Mouse (Mus musculus) layer of hippocampus, adult 2 months (tissue): ENCODE measurements around the gene Sntg2. TPM values are rescaled to one million over a fixed set of nuclear protein-coding genes. Genes with fewer than 3 reads are reported as not detected.

Experiments
- DNase-seq, 2 experiments: peaks; one replicate each; pipeline ENCODE4 v3.0.0; 2022; ENCODE audit warnings: low spot score in 2 of 2
- H3K27ac ChIP-seq: fragments of 200-600 bp; 2 replicates; pipeline ENCODE4 v1.8.1; 2022
- H3K4me3 ChIP-seq: fragments of 200-600 bp; 2 replicates; pipeline ENCODE4 v1.8.1; 2022; ENCODE audit warnings: mild to moderate bottlenecking
- CTCF ChIP-seq: fragments of 200-600 bp; conservative IDR thresholded peaks from 2 replicates; pipeline ENCODE4 v1.8.1; 2022; ENCODE audit warnings: antibody characterized with exemption, mild to moderate bottlenecking, moderate library complexity
- total RNA-seq, 2 experiments: library from RNA; stranded (reverse); gene quantifications; 2 replicates each; pipeline ENCODE4 v1.2.3; 2021

Sntg2 gene
- total RNA-seq, 2 experiments from 2014 or later: 5.0 to 5.8 TPM

DNA sequence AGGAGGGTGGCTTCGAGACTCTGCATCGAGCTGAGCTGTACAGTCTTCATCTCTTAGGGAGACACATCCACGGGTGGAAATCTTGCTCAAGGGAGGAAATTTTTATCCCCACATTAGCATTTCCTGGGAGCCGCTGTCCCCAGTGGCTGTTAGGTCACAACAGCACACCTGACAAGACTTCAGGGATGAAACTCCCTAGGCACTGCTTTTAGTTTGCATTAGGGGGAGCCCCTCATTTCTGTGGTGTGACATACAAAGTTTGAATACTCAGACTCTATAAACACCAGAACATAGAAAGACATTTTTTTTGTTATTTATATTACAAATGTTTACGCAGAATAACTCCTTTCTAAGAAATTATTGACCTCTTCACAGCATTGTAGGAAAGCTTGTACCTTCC lies 208.6 kb downstream of the Sntg2 start:
- no peak for TF ChIP-seq CTCF
- Histone ChIP-seq H3K4me3 (no peak overlapping the region), H3K27ac (no peak overlapping the region)
- DNase-seq: no peak

DNA sequence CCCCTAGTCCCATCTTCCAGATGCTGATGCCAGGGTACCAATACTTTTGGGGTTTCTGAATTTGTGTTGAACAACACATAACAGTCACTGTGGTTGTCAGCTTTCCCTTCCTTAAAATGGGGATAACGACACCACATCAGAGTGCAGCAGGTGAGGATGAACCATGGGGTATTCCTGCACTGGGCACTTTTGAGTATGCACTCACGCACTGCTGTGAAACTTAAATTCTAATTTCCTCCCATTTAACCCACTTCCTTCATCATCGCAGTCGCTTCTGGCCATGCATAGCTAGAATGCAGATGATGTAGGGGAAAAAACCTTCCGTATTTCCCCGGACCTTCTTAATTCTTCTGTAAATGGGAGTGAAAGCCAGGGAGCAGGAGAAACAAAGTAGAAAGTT lies 209.2 kb downstream of the Sntg2 start:
- TF ChIP-seq CTCF: no peak
- no peak overlapping the region for H3K27ac ChIP-seq
- H3K4me3 ChIP-seq: no peak overlapping the region
- DNase-seq: no peak

DNA sequence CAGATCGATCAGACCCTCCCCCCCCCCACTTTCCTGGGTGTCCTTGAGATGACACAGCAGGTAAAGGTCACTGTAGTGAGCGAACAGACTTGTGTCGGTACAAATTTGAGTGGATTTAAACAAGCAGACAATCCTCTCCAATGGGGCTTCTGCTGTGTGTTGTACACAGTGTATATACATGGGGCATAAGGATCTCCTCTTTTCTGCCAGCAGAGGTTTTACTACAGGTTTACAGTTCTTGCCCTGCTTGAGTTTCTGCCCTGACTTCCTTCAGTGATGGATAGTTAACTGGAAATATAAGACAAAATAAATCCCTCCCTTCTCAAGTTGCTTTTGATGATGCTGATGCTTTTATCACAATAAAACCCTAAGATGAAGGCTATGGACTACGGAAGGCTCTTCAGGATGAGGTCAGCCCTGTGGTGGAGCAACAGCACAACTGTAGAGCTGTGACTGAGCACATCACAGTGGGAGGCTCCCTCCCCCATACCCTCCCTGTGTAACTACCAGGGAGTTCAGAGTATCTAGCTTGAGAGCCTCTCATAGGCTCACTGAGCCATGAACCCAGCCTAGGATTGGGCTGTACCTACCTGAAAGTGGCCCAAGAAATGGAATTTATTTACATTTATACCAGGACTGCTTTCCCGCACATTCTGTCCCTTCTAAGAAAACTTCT lies 211.3 kb downstream of the Sntg2 start:
- no peak overlapping the region for H3K4me3 ChIP-seq
- TF ChIP-seq CTCF: no peak
- DNase-seq: no peak
- H3K27ac ChIP-seq: no peak overlapping the region

DNA sequence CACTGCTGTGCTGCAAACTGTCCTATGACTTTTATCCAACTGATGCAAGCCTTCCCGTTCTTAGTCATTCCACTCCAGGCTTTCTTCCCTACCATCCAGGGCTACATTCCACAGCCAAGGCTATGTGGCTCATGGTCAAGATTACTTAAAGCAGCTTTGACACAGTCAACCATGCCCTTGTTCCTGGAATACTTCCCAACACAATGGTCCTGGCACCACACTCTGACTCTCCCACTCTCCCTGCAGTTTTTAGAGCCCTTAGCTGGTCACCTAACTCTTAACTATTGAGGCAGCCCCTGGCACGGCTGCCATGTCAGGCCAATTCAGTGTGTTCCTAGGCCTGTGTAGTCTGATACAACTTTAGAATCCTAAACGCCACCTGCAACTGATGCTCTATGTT lies 212.7 kb downstream of the Sntg2 start:
- H3K27ac ChIP-seq: no peak overlapping the region
- DNase-seq: no peak
- H3K4me3 ChIP-seq: no peak overlapping the region
- no peak for TF ChIP-seq CTCF

DNA sequence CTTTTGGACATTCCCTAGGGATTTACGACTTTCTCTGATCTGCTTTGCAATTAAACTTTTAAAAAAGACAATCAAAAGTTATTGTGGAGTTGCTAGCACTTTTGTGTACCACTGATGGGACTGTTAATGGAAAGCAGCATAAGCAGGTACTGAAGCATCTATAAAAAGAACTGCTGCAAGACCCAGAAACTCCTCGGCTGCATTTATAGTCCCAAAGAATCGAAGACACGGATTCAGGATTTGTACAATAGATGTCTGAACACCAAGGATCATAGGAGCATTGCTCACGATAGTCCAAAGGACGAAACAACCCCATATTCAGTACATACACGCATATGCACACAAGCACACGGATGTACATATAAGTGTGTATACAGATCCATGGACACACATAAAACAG lies 213.4 kb downstream of the Sntg2 start:
- Histone ChIP-seq H3K4me3 (no peak overlapping the region), H3K27ac (no peak overlapping the region)
- TF ChIP-seq CTCF: no peak
- DNase-seq: no peak

DNA sequence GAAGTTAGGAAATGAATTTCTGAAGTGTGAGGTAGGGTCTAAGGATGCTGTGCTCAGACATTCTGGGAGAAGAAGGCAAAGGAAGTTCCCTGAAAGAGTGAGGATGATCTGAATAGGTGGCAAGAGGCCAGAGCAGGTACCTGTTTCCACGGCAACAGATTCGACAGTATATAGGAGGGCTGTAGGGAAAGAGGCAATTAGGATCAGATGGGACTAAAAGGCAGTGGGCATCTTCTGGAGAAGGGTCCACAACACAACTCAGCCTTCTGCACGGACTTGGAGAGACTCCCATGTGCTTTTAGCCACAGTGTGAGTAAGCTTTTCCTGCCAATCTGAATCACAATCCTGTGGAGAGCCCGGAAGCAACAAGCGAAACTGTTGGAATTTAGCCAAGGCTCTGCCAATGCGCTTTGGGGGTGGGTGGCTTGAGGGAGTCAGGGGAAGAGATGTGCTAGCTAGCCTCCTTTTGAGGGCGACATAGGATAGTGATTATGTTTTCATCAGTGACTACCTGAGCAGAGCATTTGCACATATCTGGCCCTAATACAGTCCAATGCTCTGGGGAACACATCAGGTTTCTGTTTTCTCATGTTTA lies 219.0 kb downstream of the Sntg2 start:
- TF ChIP-seq CTCF: 0 out of 2 replicates have a peak, but pooled peaks have one; percentile 10
- no peak for DNase-seq
- H3K4me3 ChIP-seq: no peak overlapping the region
- H3K27ac ChIP-seq: no peak overlapping the region

DNA sequence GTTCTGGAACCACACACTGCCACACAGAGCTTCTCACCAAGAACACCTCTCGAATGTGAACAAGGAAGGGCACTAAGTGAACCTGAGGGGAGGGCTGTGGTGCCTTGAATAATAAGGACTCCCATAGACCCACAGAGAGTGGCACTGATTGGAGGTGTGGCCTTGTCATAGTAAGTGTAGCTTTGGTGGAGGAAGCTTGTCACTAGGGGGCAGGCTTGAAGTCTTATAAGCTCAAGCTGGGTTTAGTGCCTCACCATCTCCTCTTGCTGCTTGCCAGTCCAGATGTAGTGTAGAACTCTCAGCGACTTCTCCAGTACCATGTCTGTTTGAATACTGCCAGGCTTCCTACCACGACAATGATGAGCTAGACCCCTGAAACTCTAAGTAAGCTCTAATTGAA lies 231.1 kb downstream of the Sntg2 start:
- DNase-seq: peak; percentile 13 to 41
- Histone ChIP-seq H3K4me3 (no peak overlapping the region), H3K27ac (no peak overlapping the region)
- peak; percentile 69 for TF ChIP-seq CTCF

DNA sequence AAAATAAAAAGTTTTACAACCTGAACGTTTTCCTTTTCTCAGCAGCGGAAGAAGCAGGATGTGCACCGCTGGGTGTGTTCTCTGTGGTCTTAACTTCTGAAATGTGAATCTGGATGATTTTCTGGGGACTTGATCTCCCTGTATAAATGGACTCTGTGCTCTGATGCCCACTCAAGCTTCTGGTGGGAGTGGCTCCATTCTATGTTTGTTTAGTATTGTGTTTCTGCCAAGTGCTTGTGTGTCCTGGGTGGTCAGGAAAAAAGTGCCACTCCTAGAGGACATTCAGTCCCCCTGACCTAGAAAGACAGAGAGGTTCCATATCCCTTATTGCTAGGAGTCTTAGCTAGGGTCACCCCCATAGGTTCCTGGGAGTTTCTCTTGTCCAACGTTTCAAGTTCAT lies 240.7 kb downstream of the Sntg2 start, which contains the start of gene Tpo:
Gene Tpo, minus strand, starts transcription at position 101 of the 400 bp plus-strand sequence.
- TF ChIP-seq CTCF: no peak
- Histone ChIP-seq H3K27ac (no peak within 1 kb of the TSS), H3K4me3 (no peak within 1 kb of the TSS)
- no peak for DNase-seq

DNA sequence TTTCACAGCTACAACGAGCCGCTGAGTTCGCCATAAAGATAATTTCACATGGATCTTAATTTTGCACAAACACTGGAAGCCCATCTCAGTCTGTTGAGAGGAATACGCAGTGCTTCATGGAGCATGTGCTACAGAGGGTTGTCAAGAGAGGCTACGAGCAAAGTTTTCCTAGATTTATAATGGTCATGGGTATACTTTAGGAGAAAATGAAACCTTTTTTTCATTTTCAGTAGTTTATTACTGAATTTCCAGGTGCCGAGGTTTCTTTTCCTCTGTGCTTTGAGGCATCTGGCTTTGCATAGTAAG lies 243.8 kb downstream of the Sntg2 start:
- Histone ChIP-seq H3K4me3 (peak overlapping the region; percentile 38), H3K27ac (peak overlapping the region; percentile 69)
- no peak for DNase-seq
- TF ChIP-seq CTCF: no peak

DNA sequence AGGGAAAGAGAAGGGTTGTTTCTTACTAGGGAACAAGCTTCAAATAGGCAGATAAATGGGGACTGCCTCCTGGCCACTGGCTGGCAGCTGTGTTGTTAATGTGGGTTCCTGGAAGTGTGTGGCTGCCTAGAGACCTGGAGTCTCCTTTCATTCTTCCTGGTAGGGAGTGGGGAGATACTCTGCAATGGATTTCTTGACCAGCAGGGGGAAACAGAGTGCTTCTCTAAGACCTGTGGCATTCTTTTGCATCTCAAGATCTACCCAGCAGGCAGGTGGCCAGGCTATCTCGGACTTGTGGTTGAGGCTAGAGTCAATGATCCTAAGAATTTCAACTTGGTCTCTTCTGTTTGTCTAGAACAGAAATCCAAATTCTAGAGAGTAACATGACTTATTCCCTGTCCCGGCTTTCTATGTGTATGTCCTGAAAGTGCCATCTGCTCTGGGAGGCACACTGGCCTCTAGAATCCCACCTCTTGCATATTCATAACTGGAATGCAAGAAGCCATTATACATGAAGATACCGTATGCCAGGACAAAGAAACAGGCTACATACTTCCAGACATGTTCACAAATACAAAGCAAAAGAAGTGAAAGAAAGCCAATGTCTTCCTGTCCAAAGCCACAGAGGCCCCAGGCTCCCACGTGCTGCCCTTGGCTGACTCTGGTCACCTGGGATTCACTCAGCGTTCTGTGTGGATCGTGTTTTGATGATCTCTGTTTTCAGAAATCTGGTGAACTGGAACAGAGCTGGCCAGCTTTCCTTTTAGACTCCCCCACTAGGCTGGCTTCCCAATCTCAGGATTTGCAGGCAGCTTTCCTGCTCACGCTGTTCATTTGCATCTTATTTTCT lies 244.4 kb downstream of the Sntg2 start:
- peak; percentile 78 to 79 for DNase-seq
- peak overlapping the region; percentile 69 for H3K27ac ChIP-seq
- peak; percentile 87 for TF ChIP-seq CTCF
- H3K4me3 ChIP-seq: peak overlapping the region; percentile 38

Other genes with a start within 250 kb of the Sntg2 start
- gene Tpo, start 240.8 kb downstream of the Sntg2 start, total RNA-seq: under 1 TPM; 0.20 to 0.25 TPM
- gene Tmem18, start 211.1 kb upstream of the Sntg2 start, total RNA-seq: 10 to 100 TPM; 35.2 to 38.4 TPM